ENCODE assay signal across 8 mouse cellular contexts in genomic region chr7:87113654-87114053, GRCm38 (mm10).
A peak's percentile ranks its signal among the peaks of the same experiment; 100 is the strongest.
DNase-seq lines count a peak whose midpoint lies in the region.

No protein-coding gene starts in this region.

- DNase-seq in heart, postnatal 10 days: peak; percentile 11 to 21
- no peak for DNase-seq in heart, adult 8-10 months (ENCODE audit: low spot score)
- DNase-seq in ES-CJ7 (ENCODE audit: low read depth, low spot score): peak; percentile 56
- DNase-seq in c-Kit-positive CD71-positive TER-119-negative erythroid progenitor cells, embryonic 14.5 days (ENCODE audit: low read depth): peak; percentile 16
- peak; percentile 30 to 62 for DNase-seq in frontal cortex, postnatal 36 days (ENCODE audit: low spot score in 2 of 2)
- peak; percentile 57 to 74 for DNase-seq in left cerebral cortex, postnatal 14 days (ENCODE audit: low spot score in 2 of 2)
- DNase-seq in right cerebral cortex, postnatal 10 days (ENCODE audit: low spot score in 2 of 2): peak; percentile 64
- DNase-seq in thymus, postnatal 0 days (ENCODE audit: low spot score): no peak

- intact Hi-C loops in heart, postnatal 10 days (cut with DNase I): loop anchor here (1.0 to 5.0 kb wide), 2 partner anchors 164 to 1429 kb away; no protein-coding TSS in a partner anchor
- intact Hi-C loops in left cerebral cortex, postnatal 14 days (cut with DNase I): loop anchor here (2.0 kb wide), 2 partner anchors 163 to 453 kb away; no protein-coding TSS in a partner anchor

Comparison
In these comparisons a context has a peak if more than half of its experiments do, and no peak if none do; other contexts are left out.
1. DNase-seq: peak in heart, postnatal 10 days (2 of 2), ES-CJ7 (single experiment), c-Kit-positive CD71-positive TER-119-negative erythroid progenitor cells, embryonic 14.5 days (single experiment), frontal cortex, postnatal 36 days (2 of 2), left cerebral cortex, postnatal 14 days (2 of 2) and right cerebral cortex, postnatal 10 days (2 of 2); none in heart, adult 8-10 months (single experiment) and thymus, postnatal 0 days (single experiment).